Mouse (Mus musculus): ENCODE results near the gene Gm13285. TPM values are rescaled to one million over a fixed set of nuclear protein-coding genes. Genes with fewer than 3 reads are reported as not detected.
"Not testable (repeated sequence)": the region's sequence is repeated elsewhere in the genome, so short reads cannot be mapped to it uniquely, and the experiment has no call there.

Gm13285 gene
- polyA plus RNA-seq, 1 experiment from 2014 or later: 0.28 TPM

GRCm38 (mm10) chr4:88773534-88773933 lies 25.9 kb upstream of the Gm13285 start, which contains the start of gene Gm13290:
TSS of gene Gm13290 (plus strand) at chr4:88773834.
- not testable (repeated sequence) for H3K4me1 ChIP-seq (replicated peaks); H3K9me3 ChIP-seq; H3K27me3 ChIP-seq; H3K27ac ChIP-seq; H3K9ac ChIP-seq (replicated peaks); H3K4me3 ChIP-seq (replicated peaks); H3K4me2 ChIP-seq (replicated peaks); H3K36me3 ChIP-seq; ATAC-seq
- no CpG with 5 or more reads among the region's 32 CpGs for WGBS

- H3K27ac ChIP-seq; H3K4me1 ChIP-seq (replicated peaks); H3K9me3 ChIP-seq; H3K36me3 ChIP-seq; H3K4me2 ChIP-seq (replicated peaks); H3K27me3 ChIP-seq; H3K4me3 ChIP-seq (replicated peaks); H3K9ac ChIP-seq (replicated peaks); ATAC-seq: not testable (repeated sequence)
- WGBS: no CpG with 5 or more reads among the region's 29 CpGs
Measured at GRCm38 (mm10) chr4:88776622-88777021, 22.8 kb upstream of the Gm13285 start, which contains the start of gene Gm13289. TSS of gene Gm13289 (plus strand) at chr4:88776922.

GRCm38 (mm10) chr4:88779550-88779949 lies 19.9 kb upstream of the Gm13285 start, which contains the start of gene Gm13272:
TSS of gene Gm13272 (plus strand) at chr4:88779850.
- H3K36me3 ChIP-seq: not testable (repeated sequence)
- no CpG with 5 or more reads among the region's 29 CpGs for WGBS

GRCm38 (mm10) chr4:88780320-88780719 lies 19.1 kb upstream of the Gm13285 start:
- not testable (repeated sequence) for H3K36me3 ChIP-seq; H3K4me3 ChIP-seq (replicated peaks); H3K27me3 ChIP-seq; H3K9me3 ChIP-seq; ATAC-seq; H3K9ac ChIP-seq (replicated peaks); H3K4me2 ChIP-seq (replicated peaks); H3K27ac ChIP-seq; H3K4me1 ChIP-seq (replicated peaks)
- 54% methylated on average over 16 of the region's 18 CpGs for WGBS

More at GRCm38 (mm10) chr4:88779550-88779949, 19.9 kb upstream of the Gm13285 start, which contains the start of gene Gm13272:
- not testable (repeated sequence) for H3K4me3 ChIP-seq (replicated peaks); H3K4me1 ChIP-seq (replicated peaks); ATAC-seq; H3K9me3 ChIP-seq; H3K9ac ChIP-seq (replicated peaks); H3K27me3 ChIP-seq; H3K4me2 ChIP-seq (replicated peaks); H3K27ac ChIP-seq

- H3K27me3 ChIP-seq; H3K9ac ChIP-seq (replicated peaks); H3K4me1 ChIP-seq (replicated peaks); H3K9me3 ChIP-seq; H3K4me3 ChIP-seq (replicated peaks); H3K27ac ChIP-seq; ATAC-seq; H3K36me3 ChIP-seq: not testable (repeated sequence)
- WGBS: 12% methylated on average over 4 of the region's 7 CpGs
- H3K4me2 ChIP-seq (replicated peaks): peak within 1 kb of the TSS; percentile 41
Measured at GRCm38 (mm10) chr4:88781831-88782230, 17.6 kb upstream of the Gm13285 start, which contains the start of gene Ifnz. TSS of gene Ifnz (plus strand) at chr4:88782131.

GRCm38 (mm10) chr4:88782335-88782734 lies 17.1 kb upstream of the Gm13285 start:
- not testable (repeated sequence) for H3K27me3 ChIP-seq; ATAC-seq; H3K4me3 ChIP-seq (replicated peaks); H3K27ac ChIP-seq; H3K36me3 ChIP-seq; H3K9ac ChIP-seq (replicated peaks); H3K4me1 ChIP-seq (replicated peaks); H3K9me3 ChIP-seq
- peak overlapping the region; percentile 41 for H3K4me2 ChIP-seq (replicated peaks)
- WGBS: 0% methylated on average over 15 of the region's 31 CpGs

GRCm38 (mm10) chr4:88785409-88785808 lies 14.1 kb upstream of the Gm13285 start, which contains the start of gene Gm13276:
TSS of gene Gm13276 (plus strand) at chr4:88785709.
- not testable (repeated sequence) for H3K27ac ChIP-seq; H3K4me2 ChIP-seq (replicated peaks); H3K4me3 ChIP-seq (replicated peaks); H3K27me3 ChIP-seq; H3K9me3 ChIP-seq; H3K4me1 ChIP-seq (replicated peaks); H3K9ac ChIP-seq (replicated peaks); H3K36me3 ChIP-seq; ATAC-seq
- no CpG with 5 or more reads among the region's 27 CpGs for WGBS

GRCm38 (mm10) chr4:88788402-88788801 lies 11.1 kb upstream of the Gm13285 start, which contains the start of gene Gm13277:
TSS of gene Gm13277 (plus strand) at chr4:88788632.
- not testable (repeated sequence) for H3K9me3 ChIP-seq; H3K4me3 ChIP-seq (replicated peaks); H3K4me1 ChIP-seq (replicated peaks); H3K36me3 ChIP-seq; H3K27me3 ChIP-seq; H3K4me2 ChIP-seq (replicated peaks); H3K27ac ChIP-seq; H3K9ac ChIP-seq (replicated peaks); ATAC-seq
- 0% methylated on average over 3 of the region's 28 CpGs for WGBS

- WGBS: no CpG with 5 or more reads among the region's 28 CpGs
- H3K4me2 ChIP-seq (replicated peaks); H3K4me3 ChIP-seq (replicated peaks); ATAC-seq; H3K27me3 ChIP-seq; H3K9me3 ChIP-seq; H3K36me3 ChIP-seq; H3K4me1 ChIP-seq (replicated peaks); H3K27ac ChIP-seq; H3K9ac ChIP-seq (replicated peaks): not testable (repeated sequence)
Measured at GRCm38 (mm10) chr4:88791250-88791649, 8.2 kb upstream of the Gm13285 start, which contains the start of gene Gm13278. TSS of gene Gm13278 (plus strand) at chr4:88791550.

GRCm38 (mm10) chr4:88793936-88794675 lies 5.4 kb upstream of the Gm13285 start, which contains the start of gene Gm13275:
TSS of gene Gm13275 (plus strand) at chr4:88794487.
- not testable (repeated sequence) for H3K9ac ChIP-seq (replicated peaks); H3K36me3 ChIP-seq; H3K4me3 ChIP-seq (replicated peaks); ATAC-seq; H3K9me3 ChIP-seq; H3K27ac ChIP-seq; H3K4me2 ChIP-seq (replicated peaks); H3K27me3 ChIP-seq; H3K4me1 ChIP-seq (replicated peaks)
- WGBS: 0% methylated on average over 9 of the region's 52 CpGs

- not testable (repeated sequence) for H3K4me1 ChIP-seq (replicated peaks); H3K9me3 ChIP-seq; H3K27me3 ChIP-seq; H3K36me3 ChIP-seq; ATAC-seq; H3K9ac ChIP-seq (replicated peaks); H3K27ac ChIP-seq; H3K4me3 ChIP-seq (replicated peaks); H3K4me2 ChIP-seq (replicated peaks)
- no CpG with 5 or more reads among the region's 28 CpGs for WGBS
Measured at GRCm38 (mm10) chr4:88797097-88797496, 2.4 kb upstream of the Gm13285 start, which contains the start of gene Gm13279. TSS of gene Gm13279 (plus strand) at chr4:88797397.

- no CpG with 5 or more reads among the region's 29 CpGs for WGBS
- H3K4me3 ChIP-seq (replicated peaks); H3K4me1 ChIP-seq (replicated peaks); H3K9ac ChIP-seq (replicated peaks); ATAC-seq; H3K27ac ChIP-seq; H3K36me3 ChIP-seq; H3K9me3 ChIP-seq: not testable (repeated sequence)
- H3K27me3 ChIP-seq: peaks cover 14% of the 10 kb centered on the region; the same call in 1 of the 2 replicates
- H3K4me2 ChIP-seq (replicated peaks): 0 out of 2 replicates have a peak within 1 kb of the TSS, but pooled peaks have one; percentile 17
Measured at GRCm38 (mm10) chr4:88802954-88803353, 3.5 kb downstream of the Gm13285 start, which contains the start of gene Gm13287. TSS of gene Gm13287 (plus strand) at chr4:88803254.
